Mouse (Mus musculus) kidney, embryonic 16.5 days (tissue): ENCODE measurements around the gene Tbcb. TPM values are rescaled to one million over a fixed set of nuclear protein-coding genes. Genes with fewer than 3 reads are reported as not detected.
"Not testable (repeated sequence)": the region's sequence is repeated elsewhere in the genome, so short reads cannot be mapped to it uniquely, and the experiment has no call there.

Source experiments
- ATAC-seq: fragments of 200-750 bp; cut with Nextera tagmentation; 2 replicates; pipeline ENCODE4 v1.8.0; 2017; ENCODE audit warnings: moderate TSS enrichment; ENCODE audit not compliant: low FRiP score, low TSS enrichment
- H3K27ac ChIP-seq: fragments of 300-500 bp; sonication (generic); 2 replicates; pipeline ENCODE4 v1.5.1; 2014; ENCODE audit warnings: low read length
- H3K27me3 ChIP-seq: fragments of 300-500 bp; sonication (generic); 2 replicates; pipeline ENCODE4 v1.6.1; 2014; ENCODE audit warnings: low read length, control low read depth, mixed read lengths; ENCODE audit not compliant: insufficient read depth
- H3K36me3 ChIP-seq: fragments of 300-500 bp; sonication (generic); 2 replicates; pipeline ENCODE4 v1.6.1; 2014; ENCODE audit warnings: low read length, control low read depth, mixed read lengths; ENCODE audit not compliant: insufficient read depth
- H3K4me1 ChIP-seq: fragments of 300-500 bp; sonication (generic); 2 replicates; pipeline ENCODE4 v1.6.1; 2014; ENCODE audit warnings: low read length, control low read depth, mixed read lengths; ENCODE audit not compliant: insufficient read depth
- H3K4me2 ChIP-seq: fragments of 300-500 bp; sonication (generic); replicated peaks from 2 replicates; pipeline ENCODE4 v1.6.1; 2014; ENCODE audit warnings: low read depth, low read length
- H3K4me3 ChIP-seq: fragments of 300-500 bp; sonication (generic); 2 replicates; pipeline ENCODE4 v1.5.1; 2014; ENCODE audit warnings: mild to moderate bottlenecking, low read length
- H3K9ac ChIP-seq: fragments of 300-500 bp; sonication (generic); replicated peaks from 2 replicates; pipeline ENCODE4 v1.6.1; 2014; ENCODE audit warnings: low read length
- H3K9me3 ChIP-seq: fragments of 300-500 bp; sonication (generic); 2 replicates; pipeline ENCODE4 v1.6.1; 2016; ENCODE audit warnings: low read length, control low read depth
- WGBS: fragments of 180-500 bp; shearing (Covaris S2); extraction: QIAGEN DNeasy Blood & Tissue Kit; methylation state at CpG from one replicate; pipeline ENCODE4 v1.1.7; 2014; 5-methylcytosine and 5-hydroxymethylcytosine counted together
- polyA plus RNA-seq: library from polyadenylated mRNA; unstranded; fragments of >200 nt; fragmentation: Nextera tagmentation; extraction: Ambion mirVana; gene quantifications from 2 replicates; pipeline ENCODE4 v1.2.1, GENCODE M21; 2015

Tbcb gene
- polyA plus RNA-seq, 1 experiment from 2014 or later = 206 TPM

DNA sequence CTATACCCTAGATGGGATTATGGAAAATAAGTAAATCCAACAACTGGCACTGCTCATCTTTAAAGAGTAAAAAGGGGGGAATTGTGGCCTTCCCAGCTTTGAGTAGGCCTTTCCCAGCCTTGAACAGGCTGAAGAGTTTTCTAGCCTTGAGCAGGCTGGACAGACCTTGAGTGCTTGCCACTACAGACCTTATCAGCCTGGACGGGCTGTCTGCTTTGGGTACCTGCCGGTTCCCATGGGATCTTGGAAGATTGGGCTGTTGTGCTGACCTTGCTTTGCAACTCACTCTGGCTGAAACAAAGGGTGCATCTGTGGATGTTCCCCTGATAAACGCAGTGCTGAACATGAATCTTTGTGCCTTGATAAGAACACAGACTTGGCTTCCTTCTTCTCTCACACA lies 18.2 kb downstream of the Tbcb start:
- 86% methylated on average over 3 of the region's 3 CpGs for WGBS
- H3K27me3 ChIP-seq = no peaks in the 10 kb centered on the region
- ATAC-seq = no peak
- no peak overlapping the region for H3K4me3 ChIP-seq
- H3K4me1 ChIP-seq = 0 out of 2 replicates have a peak, but pooled peaks cover 1% of the 10 kb centered on the region
- H3K9ac ChIP-seq = no peak overlapping the region
- H3K9me3 ChIP-seq = no peaks in the 10 kb centered on the region
- H3K36me3 ChIP-seq = no peaks in the 10 kb centered on the region
- H3K4me2 ChIP-seq = no peak overlapping the region
- H3K27ac ChIP-seq = no peak overlapping the region

- Histone ChIP-seq H3K36me3 (no peaks in the 10 kb centered on the region), H3K4me1 (no peaks in the 10 kb centered on the region), H3K4me2 (no peak overlapping the region), H3K27me3 (no peaks in the 10 kb centered on the region), H3K9ac (no peak overlapping the region), H3K4me3 (no peak overlapping the region), H3K27ac (no peak overlapping the region), H3K9me3 (no peaks in the 10 kb centered on the region)
- WGBS = 23% methylated on average over 4 of the region's 4 CpGs
- no peak for ATAC-seq
Observed at GRCm38 (mm10) chr7:30211025-30211424, 21.0 kb downstream of the Tbcb start.

GRCm38 (mm10) chr7:30206364-30206763 lies 25.7 kb downstream of the Tbcb start:
- H3K4me2 ChIP-seq, H3K27me3 ChIP-seq, H3K9ac ChIP-seq, H3K27ac ChIP-seq, H3K4me1 ChIP-seq, ATAC-seq, H3K36me3 ChIP-seq, H3K9me3 ChIP-seq, H3K4me3 ChIP-seq: not testable (repeated sequence)
- 54% methylated on average over 5 of the region's 5 CpGs for WGBS

DNA sequence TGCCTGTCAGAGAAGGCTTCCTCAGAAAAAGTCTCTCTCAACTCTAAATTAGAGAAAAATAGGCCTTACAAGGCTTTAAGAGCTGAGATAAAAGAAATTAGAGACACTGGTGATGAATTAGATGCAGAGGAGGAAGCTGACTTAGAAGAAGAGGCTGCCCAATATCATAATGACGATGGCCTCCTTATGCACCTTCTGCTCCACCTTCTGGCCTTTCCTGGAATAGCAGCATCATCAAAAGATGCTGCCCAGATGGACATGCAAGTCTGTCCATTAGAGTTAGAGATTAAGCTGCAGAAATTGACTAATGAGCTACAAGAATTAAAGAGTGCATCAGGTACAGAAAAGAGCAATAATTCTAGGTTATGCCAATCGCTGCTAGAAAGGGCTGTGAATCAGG lies 26.7 kb downstream of the Tbcb start:
- Histone ChIP-seq H3K4me2 (no peak overlapping the region), H3K27me3 (no peaks in the 10 kb centered on the region), H3K4me3 (no peak overlapping the region), H3K27ac (no peak overlapping the region), H3K36me3 (no peaks in the 10 kb centered on the region), H3K9me3 (no peaks in the 10 kb centered on the region), H3K9ac (no peak overlapping the region), H3K4me1 (0 out of 2 replicates have a peak, but pooled peaks cover 2% of the 10 kb centered on the region)
- ATAC-seq = no peak
- 3% methylated on average over 2 of the region's 2 CpGs for WGBS

GRCm38 (mm10) chr7:30204380-30204779 lies 27.7 kb downstream of the Tbcb start:
- Histone ChIP-seq H3K36me3 (no peaks in the 10 kb centered on the region), H3K4me3 (no peak overlapping the region), H3K27ac (no peak overlapping the region), H3K4me1 (0 out of 2 replicates have a peak, but pooled peaks cover 3% of the 10 kb centered on the region), H3K9me3 (no peaks in the 10 kb centered on the region), H3K27me3 (no peaks in the 10 kb centered on the region), H3K4me2 (no peak overlapping the region), H3K9ac (no peak overlapping the region)
- ATAC-seq = no peak
- 46% methylated on average over 8 of the region's 8 CpGs for WGBS

DNA sequence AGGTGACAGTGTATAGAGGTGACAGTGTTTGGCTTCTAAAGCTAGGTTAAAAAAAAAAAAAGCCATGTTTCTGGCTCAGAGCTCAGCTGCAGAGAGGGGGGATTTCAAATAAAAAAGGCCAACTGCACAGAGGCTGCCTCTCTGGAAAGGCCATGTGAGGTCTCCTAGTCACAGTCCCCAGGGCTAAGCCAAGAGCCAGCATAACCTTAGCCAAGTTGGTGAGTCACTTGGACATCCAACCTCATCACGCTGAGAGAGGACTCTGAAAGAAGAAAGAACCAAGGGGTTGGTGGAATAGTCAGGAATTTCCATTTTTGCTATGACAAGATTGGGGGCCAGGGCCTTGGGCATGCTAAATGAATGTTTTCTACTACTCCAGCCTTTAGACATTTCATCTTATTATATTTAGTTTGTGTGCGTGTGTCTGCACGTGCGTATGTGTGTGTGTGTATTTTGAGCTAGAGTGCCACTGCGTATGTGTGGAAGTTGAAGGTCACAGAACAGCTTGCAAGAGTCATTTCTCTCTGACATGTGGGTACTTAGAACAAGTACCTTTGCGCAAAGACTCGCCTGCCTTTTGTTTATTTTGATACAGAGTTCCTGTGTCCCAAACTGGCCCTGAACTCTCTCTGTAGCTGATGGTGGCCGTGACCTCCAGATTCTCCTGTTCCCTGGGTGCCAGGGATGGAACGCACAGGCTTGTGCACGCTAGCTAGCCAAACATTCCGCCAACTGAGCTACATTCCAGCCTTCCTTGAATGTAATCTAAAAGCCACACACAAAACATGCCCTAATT lies 29.0 kb downstream of the Tbcb start:
- Histone ChIP-seq H3K4me2 (no peak overlapping the region), H3K4me3 (no peak overlapping the region), H3K9ac (no peak overlapping the region), H3K36me3 (no peaks in the 10 kb centered on the region), H3K9me3 (no peaks in the 10 kb centered on the region), H3K4me1 (peaks cover 7% of the 10 kb centered on the region; the same call in 1 of the 2 replicates), H3K27ac (no peak overlapping the region), H3K27me3 (no peaks in the 10 kb centered on the region)
- no peak for ATAC-seq
- 76% methylated on average over 11 of the region's 11 CpGs for WGBS

GRCm38 (mm10) chr7:30200661-30201060 lies 31.4 kb downstream of the Tbcb start:
- H3K4me2 ChIP-seq, H3K9me3 ChIP-seq, H3K27me3 ChIP-seq, H3K27ac ChIP-seq, H3K4me3 ChIP-seq, H3K9ac ChIP-seq, ATAC-seq, H3K36me3 ChIP-seq: not testable (repeated sequence)
- peaks cover 12% of the 10 kb centered on the region; the same call in 1 of the 2 replicates for H3K4me1 ChIP-seq
- 89% methylated on average over 5 of the region's 5 CpGs for WGBS

- ATAC-seq = no peak
- no peak overlapping the region for H3K27ac ChIP-seq
- no peaks in the 10 kb centered on the region for H3K9me3 ChIP-seq
- H3K4me3 ChIP-seq = no peak overlapping the region
- no peaks in the 10 kb centered on the region for H3K27me3 ChIP-seq
- no peak overlapping the region for H3K4me2 ChIP-seq
- 76% methylated on average over 5 of the region's 5 CpGs for WGBS
- no peaks in the 10 kb centered on the region for H3K36me3 ChIP-seq
- H3K9ac ChIP-seq = no peak overlapping the region
- H3K4me1 ChIP-seq = peaks cover 15% of the 10 kb centered on the region
Observed at GRCm38 (mm10) chr7:30200200-30200599, 31.9 kb downstream of the Tbcb start.

DNA sequence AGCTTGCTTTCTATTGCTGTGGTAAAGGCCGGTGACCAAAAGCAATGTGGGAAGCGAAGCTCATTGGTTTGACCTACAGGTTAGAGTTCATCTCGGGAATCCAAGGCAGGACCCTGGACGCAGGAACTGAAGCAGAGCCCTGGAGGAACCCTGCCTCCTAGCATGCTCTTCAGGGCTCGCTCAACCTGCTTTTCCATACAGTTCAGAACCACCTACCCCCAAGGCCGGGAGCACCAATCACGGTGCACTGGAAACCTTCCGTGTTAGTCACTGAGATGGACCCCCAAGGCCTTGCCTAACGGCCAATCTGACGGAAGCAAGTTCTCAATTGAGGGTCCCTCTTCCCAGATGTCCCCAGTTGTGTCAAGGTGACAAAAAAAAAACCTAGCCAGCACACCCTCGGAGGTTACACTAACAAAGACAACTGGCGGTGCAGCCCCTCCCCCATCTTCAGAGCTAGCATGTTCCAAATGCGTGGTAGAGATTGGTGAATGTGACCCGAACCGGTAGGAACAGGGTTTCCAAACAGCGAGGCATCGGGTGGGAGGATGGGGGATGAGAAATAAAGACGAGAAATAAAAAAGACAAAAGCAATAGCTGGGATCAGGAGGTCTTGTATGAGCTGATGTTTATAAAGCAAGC lies 32.5 kb downstream of the Tbcb start:
- Histone ChIP-seq H3K4me1 (peaks cover 18% of the 10 kb centered on the region), H3K9ac (no peak overlapping the region), H3K9me3 (no peaks in the 10 kb centered on the region), H3K4me2 (no peak overlapping the region), H3K27ac (no peak overlapping the region), H3K36me3 (no peaks in the 10 kb centered on the region), H3K4me3 (no peak overlapping the region), H3K27me3 (no peaks in the 10 kb centered on the region)
- no peak for ATAC-seq
- WGBS = 70% methylated on average over 18 of the region's 18 CpGs

- Histone ChIP-seq H3K9me3 (no peaks in the 10 kb centered on the region), H3K4me3 (0 out of 2 replicates have a peak within 1 kb of the TSS, but pooled peaks have one; percentile 0), H3K4me1 (peaks cover 19% of the 10 kb centered on the region), H3K4me2 (peak within 1 kb of the TSS; percentile 28; the same call in 1 of the 2 replicates), H3K36me3 (no peaks in the 10 kb centered on the region), H3K9ac (no peak within 1 kb of the TSS; the same call in 1 of the 2 replicates), H3K27ac (peak within 1 kb of the TSS; percentile 64), H3K27me3 (no peaks in the 10 kb centered on the region)
- 0 out of 2 replicates have a peak, but pooled peaks have one; percentile 11 for ATAC-seq
- 7% methylated on average over 8 of the region's 8 CpGs for WGBS
Observed at GRCm38 (mm10) chr7:30198481-30198971, 33.5 kb downstream of the Tbcb start, which contains the start of gene Capns1. Gene Capns1, minus strand, starts transcription at chr7:30198811.
